Mouse (Mus musculus) embryonic facial prominence, embryonic 11.5 days (tissue): ENCODE measurements around the gene Lonp2. TPM values are rescaled to one million over a fixed set of nuclear protein-coding genes. Genes with fewer than 3 reads are reported as not detected.

Experiments
- ATAC-seq: fragments of 200-750 bp; cut with Nextera tagmentation; replicated peaks from 2 replicates; pipeline ENCODE4 v1.8.0; 2017; ENCODE audit warnings: low read depth; ENCODE audit not compliant: insufficient number of reproducible peaks, low FRiP score, low TSS enrichment
- DNase-seq: peaks from one replicate; pipeline ENCODE4 v3.0.0-alpha.2; 2015; ENCODE audit warnings: low spot score
- H3K27ac ChIP-seq: fragments of 300-500 bp; sonication (generic); replicated peaks from 2 replicates; pipeline ENCODE4 v1.5.1; 2014; ENCODE audit warnings: mild to moderate bottlenecking, low read depth, low read length, control low read depth
- H3K27me3 ChIP-seq: fragments of 300-500 bp; sonication (generic); 2 replicates; pipeline ENCODE4 v1.6.1; 2014; ENCODE audit warnings: mild to moderate bottlenecking, low read length, moderate library complexity, mixed read lengths; ENCODE audit not compliant: control insufficient read depth, insufficient read depth
- H3K36me3 ChIP-seq: fragments of 300-500 bp; sonication (generic); replicated peaks from 2 replicates; pipeline ENCODE4 v1.6.1; 2014; ENCODE audit warnings: low read depth, mild to moderate bottlenecking, low read length, moderate library complexity, mixed read lengths; ENCODE audit not compliant: control insufficient read depth, insufficient read depth
- H3K4me1 ChIP-seq: fragments of 300-500 bp; sonication (generic); 2 replicates; pipeline ENCODE4 v1.6.1; 2014; ENCODE audit warnings: low read length, mixed read lengths; ENCODE audit not compliant: control insufficient read depth, insufficient read depth
- H3K4me2 ChIP-seq: fragments of 300-500 bp; sonication (generic); 2 replicates; pipeline ENCODE4 v1.6.1; 2014; ENCODE audit warnings: low read depth, mild to moderate bottlenecking, control low read depth, low read length, moderate library complexity
- H3K4me3 ChIP-seq: fragments of 300-500 bp; sonication (generic); 2 replicates; pipeline ENCODE4 v1.5.1; 2014; ENCODE audit warnings: low read depth, low read length, control low read depth
- H3K9ac ChIP-seq: fragments of 300-500 bp; sonication (generic); replicated peaks from 2 replicates; pipeline ENCODE4 v1.6.1; 2014; ENCODE audit warnings: mild to moderate bottlenecking, control low read depth, low read length
- H3K9me3 ChIP-seq: fragments of 300-500 bp; sonication (generic); replicated peaks from 2 replicates; pipeline ENCODE4 v1.6.1; 2016; ENCODE audit warnings: mild to moderate bottlenecking, low read length, inconsistent platforms, mixed read lengths; ENCODE audit not compliant: control insufficient read depth
- WGBS: fragments of 180-500 bp; shearing (Covaris S2); extraction: QIAGEN DNeasy Blood & Tissue Kit; methylation state at CpG from one replicate; pipeline ENCODE4 v1.1.7; 2014; 5-methylcytosine and 5-hydroxymethylcytosine counted together
- polyA plus RNA-seq: library from polyadenylated mRNA; unstranded; fragments of >200 nt; fragmentation: Nextera tagmentation; extraction: Ambion mirVana; gene quantifications from 2 replicates; pipeline ENCODE4 v1.2.1, GENCODE M21; 2014

Gene Lonp2
- polyA plus RNA-seq, 1 experiment from 2014 or later: 67.3 TPM

GRCm38 (mm10) chr8:86718332-86718994, 94.6 kb downstream of the Lonp2 start:
- H3K36me3 ChIP-seq: peaks cover 3% of the 10 kb centered on the region; the same call in 1 of the 2 replicates
- H3K9me3 ChIP-seq: no peaks in the 10 kb centered on the region
- no peaks in the 10 kb centered on the region for H3K4me1 ChIP-seq
- no peak overlapping the region for H3K9ac ChIP-seq
- H3K4me2 ChIP-seq: no peak overlapping the region
- H3K4me3 ChIP-seq: no peak overlapping the region
- H3K27ac ChIP-seq: no peak overlapping the region
- no peaks in the 10 kb centered on the region for H3K27me3 ChIP-seq
- DNase-seq (no peak), ATAC-seq (no peak)
- WGBS: 84% methylated on average over 2 of the region's 2 CpGs

GRCm38 (mm10) chr8:86719368-86719767, 95.5 kb downstream of the Lonp2 start:
- 89% methylated on average over 1 of the region's 1 CpGs for WGBS
- Histone ChIP-seq H3K4me1 (no peaks in the 10 kb centered on the region), H3K36me3 (peaks cover 3% of the 10 kb centered on the region; the same call in 1 of the 2 replicates), H3K9ac (no peak overlapping the region), H3K27me3 (no peaks in the 10 kb centered on the region), H3K27ac (no peak overlapping the region), H3K9me3 (no peaks in the 10 kb centered on the region), H3K4me2 (no peak overlapping the region), H3K4me3 (no peak overlapping the region)
- ATAC-seq (no peak), DNase-seq (no peak)

- no peak overlapping the region for H3K9ac ChIP-seq
- H3K36me3 ChIP-seq: peaks cover 3% of the 10 kb centered on the region; the same call in 1 of the 2 replicates
- no peak for DNase-seq
- WGBS: 92% methylated on average over 6 of the region's 6 CpGs
- ATAC-seq: no peak
- no peaks in the 10 kb centered on the region for H3K9me3 ChIP-seq
- H3K4me1 ChIP-seq: no peaks in the 10 kb centered on the region
- no peak overlapping the region for H3K27ac ChIP-seq
- no peak overlapping the region for H3K4me3 ChIP-seq
- no peak overlapping the region for H3K4me2 ChIP-seq
- no peaks in the 10 kb centered on the region for H3K27me3 ChIP-seq
Observed at GRCm38 (mm10) chr8:86720756-86721459, 97.1 kb downstream of the Lonp2 start.

- Histone ChIP-seq H3K4me3 (no peak overlapping the region), H3K27ac (no peak overlapping the region), H3K36me3 (no peaks in the 10 kb centered on the region), H3K4me2 (no peak overlapping the region), H3K4me1 (no peaks in the 10 kb centered on the region), H3K9ac (no peak overlapping the region), H3K9me3 (no peaks in the 10 kb centered on the region), H3K27me3 (no peaks in the 10 kb centered on the region)
- no peak for ATAC-seq
- WGBS: 82% methylated on average over 2 of the region's 2 CpGs
- DNase-seq: no peak
Observed at GRCm38 (mm10) chr8:86721490-86721889, 97.6 kb downstream of the Lonp2 start.

GRCm38 (mm10) chr8:86726959-86727358, 103.1 kb downstream of the Lonp2 start:
- no peak overlapping the region for H3K4me2 ChIP-seq
- H3K27me3 ChIP-seq: no peaks in the 10 kb centered on the region
- DNase-seq (no peak), ATAC-seq (no peak)
- H3K4me3 ChIP-seq: no peak overlapping the region
- H3K4me1 ChIP-seq: no peaks in the 10 kb centered on the region
- H3K9ac ChIP-seq: no peak overlapping the region
- no peaks in the 10 kb centered on the region for H3K9me3 ChIP-seq
- WGBS: 82% methylated on average over 6 of the region's 6 CpGs
- H3K27ac ChIP-seq: no peak overlapping the region
- H3K36me3 ChIP-seq: no peaks in the 10 kb centered on the region

- no peak overlapping the region for H3K27ac ChIP-seq
- no peak for ATAC-seq
- no peak overlapping the region for H3K4me2 ChIP-seq
- H3K4me3 ChIP-seq: no peak overlapping the region
- H3K36me3 ChIP-seq: no peaks in the 10 kb centered on the region
- H3K9me3 ChIP-seq: no peaks in the 10 kb centered on the region
- H3K4me1 ChIP-seq: no peaks in the 10 kb centered on the region
- DNase-seq: no peak
- H3K27me3 ChIP-seq: no peaks in the 10 kb centered on the region
- H3K9ac ChIP-seq: no peak overlapping the region
- 58% methylated on average over 19 of the region's 19 CpGs for WGBS
Observed at GRCm38 (mm10) chr8:86728224-86728950, 104.5 kb downstream of the Lonp2 start.

- H3K4me1 ChIP-seq: no peaks in the 10 kb centered on the region
- DNase-seq (no peak), ATAC-seq (no peak)
- no peaks in the 10 kb centered on the region for H3K36me3 ChIP-seq
- no peaks in the 10 kb centered on the region for H3K27me3 ChIP-seq
- WGBS: 54% methylated on average over 3 of the region's 3 CpGs
- no peak overlapping the region for H3K4me3 ChIP-seq
- no peak overlapping the region for H3K9ac ChIP-seq
- no peak overlapping the region for H3K4me2 ChIP-seq
- H3K27ac ChIP-seq: no peak overlapping the region
- no peaks in the 10 kb centered on the region for H3K9me3 ChIP-seq
Observed at GRCm38 (mm10) chr8:86730303-86730702, 106.5 kb downstream of the Lonp2 start.

GRCm38 (mm10) chr8:86730860-86731259, 107.0 kb downstream of the Lonp2 start:
- no peak for ATAC-seq
- 85% methylated on average over 1 of the region's 1 CpGs for WGBS
- Histone ChIP-seq H3K27me3 (no peaks in the 10 kb centered on the region), H3K4me3 (no peak overlapping the region), H3K9ac (no peak overlapping the region), H3K36me3 (no peaks in the 10 kb centered on the region), H3K27ac (no peak overlapping the region), H3K4me2 (no peak overlapping the region), H3K4me1 (no peaks in the 10 kb centered on the region), H3K9me3 (no peaks in the 10 kb centered on the region)
- DNase-seq: no peak
